Mouse (Mus musculus) cerebellum, adult 2 months (tissue): ENCODE measurements at regions not wholly inside any gene's neighbourhood (a gene's known extent, or its start where the extent isn't known, plus 50 kb on each side); places are given as distances from the start of the nearest gene placed in this dataset.

Experiments
- CTCF ChIP-seq: fragments of 200-500 bp; IDR thresholded peaks from 2 replicates; pipeline ENCODE4 v1.5.1; 2011; ENCODE audit warnings: low read depth, mild to moderate bottlenecking, control low read depth, low read length, moderate library complexity, borderline replicate concordance; ENCODE audit not compliant: insufficient read depth
- POLR2A ChIP-seq: fragments of 200-500 bp; IDR thresholded peaks from 2 replicates; pipeline ENCODE4 v1.6.1; 2011; ENCODE audit warnings: low read length, control low read depth, borderline replicate concordance; ENCODE audit not compliant: insufficient read depth

DNA sequence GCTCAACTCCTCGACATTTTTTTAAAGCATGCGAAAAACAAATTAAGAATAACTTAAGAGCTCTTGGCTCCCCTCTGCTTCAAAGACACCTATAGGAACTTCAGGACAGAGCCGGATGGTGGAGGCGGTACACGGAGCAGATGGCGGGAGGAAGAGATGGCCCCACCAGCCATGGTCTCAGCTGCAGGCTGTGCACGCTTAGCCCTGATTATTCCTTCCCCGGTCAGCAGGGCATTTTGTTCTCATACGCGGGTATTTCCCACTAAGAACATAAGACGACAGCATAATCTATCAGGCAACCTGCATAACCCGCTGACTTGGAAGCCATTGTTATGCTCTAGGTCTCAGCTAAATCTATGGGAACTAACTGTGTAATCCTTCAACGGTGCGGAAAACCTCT, 544.8 kb upstream of the Mgmt start:
- TF ChIP-seq POLR2A (no peak), CTCF (no peak)
